Mouse (Mus musculus): ENCODE results near the gene Zmynd8.

Gene Zmynd8

DNA sequence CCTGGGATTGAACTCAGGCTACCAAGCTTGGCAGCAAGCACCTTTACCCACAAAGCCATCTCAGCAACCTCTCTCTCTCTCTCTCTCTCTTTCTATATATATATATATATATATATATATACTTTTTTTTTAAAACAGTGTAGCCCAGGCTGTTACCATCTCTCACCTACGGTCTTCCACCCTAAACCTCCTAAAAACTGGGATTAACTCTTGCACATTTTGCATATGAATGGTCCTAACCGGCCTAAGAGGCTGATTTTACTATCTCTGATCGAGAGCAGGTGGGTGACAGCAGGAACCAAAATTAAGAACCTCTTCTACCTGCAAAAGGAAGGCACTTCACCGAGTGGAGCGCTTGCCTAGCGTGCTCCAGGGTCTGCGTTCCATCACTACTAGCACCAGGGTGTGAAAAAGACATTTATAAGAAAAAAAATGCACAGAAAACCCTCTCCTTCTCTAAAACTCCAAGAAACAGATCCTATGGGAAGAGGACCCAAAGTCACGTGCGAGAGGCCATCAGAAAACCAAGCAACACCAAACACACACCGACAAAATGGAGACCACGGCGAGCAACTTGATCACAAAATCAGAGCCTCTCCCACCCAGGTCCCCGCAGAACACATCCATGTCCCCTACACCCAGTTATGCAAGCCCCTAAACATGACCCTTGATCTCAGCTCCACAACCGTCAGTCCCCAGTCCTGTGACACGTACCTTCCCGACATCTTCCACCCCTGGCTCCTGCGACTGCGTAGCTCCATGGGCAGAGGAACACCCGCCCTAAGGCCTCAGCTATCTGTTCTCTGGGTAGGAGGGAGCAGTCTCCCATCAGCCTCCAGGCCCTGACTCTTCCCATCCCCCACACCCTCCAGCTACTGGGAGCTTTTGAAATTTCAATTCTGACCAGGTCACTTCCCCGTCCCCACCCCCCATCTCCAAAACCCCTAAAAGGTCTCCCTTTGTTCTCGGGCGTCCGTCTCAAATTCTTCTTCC, at the start of gene Zmynd8:
Gene Zmynd8 (minus strand): TSS at position 815 of the 993 bp plus-strand sequence.
- in situ Hi-C loops (cut with MboI, MseI): no loop called here

DNA sequence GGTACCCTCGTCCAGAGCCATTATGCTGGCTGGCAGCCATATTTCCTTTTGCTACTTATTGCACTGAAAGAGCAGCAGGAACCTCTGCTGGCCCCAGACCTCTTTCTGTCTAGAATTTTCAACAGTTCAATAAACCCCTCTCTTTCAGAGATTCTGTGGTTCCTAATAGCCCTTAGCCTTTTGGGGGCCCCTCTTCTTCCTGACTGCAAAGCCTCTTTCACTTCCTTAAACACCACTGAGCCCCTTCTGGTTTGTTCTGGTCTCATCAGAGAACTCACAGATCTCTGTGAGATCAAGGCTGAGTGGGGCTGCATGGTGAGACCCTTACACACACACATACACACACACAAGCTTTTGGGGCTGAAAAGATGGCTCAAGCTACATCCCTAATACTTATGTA, 49.2 kb upstream of the Zmynd8 start:
- in situ Hi-C loops (cut with MboI, MseI): no loop called here

DNA sequence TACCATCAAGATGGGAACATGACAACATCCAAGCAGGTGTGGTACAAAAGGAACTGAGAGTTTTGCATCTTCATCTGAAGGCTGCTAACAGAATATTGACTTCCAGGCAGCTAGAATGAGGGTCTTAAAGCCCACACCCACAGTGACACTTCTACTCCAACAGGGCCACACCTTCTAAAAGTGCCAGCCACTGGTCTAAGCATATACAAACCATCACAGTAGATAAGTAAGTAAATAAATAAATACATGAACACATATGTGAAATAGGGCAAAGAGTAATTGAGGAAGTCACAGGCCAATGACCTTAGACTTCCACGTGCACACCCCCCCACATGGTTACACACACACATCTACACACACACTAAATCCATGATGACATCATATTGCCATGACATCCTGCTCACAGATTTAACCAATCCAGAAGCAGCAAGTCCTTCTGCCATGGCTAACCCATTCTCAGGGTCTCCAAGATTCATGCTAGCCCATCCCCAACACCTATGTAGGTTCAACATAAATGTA, 47.3 kb upstream of the Zmynd8 start:
- in situ Hi-C loops (cut with MboI, MseI): no loop called here

DNA sequence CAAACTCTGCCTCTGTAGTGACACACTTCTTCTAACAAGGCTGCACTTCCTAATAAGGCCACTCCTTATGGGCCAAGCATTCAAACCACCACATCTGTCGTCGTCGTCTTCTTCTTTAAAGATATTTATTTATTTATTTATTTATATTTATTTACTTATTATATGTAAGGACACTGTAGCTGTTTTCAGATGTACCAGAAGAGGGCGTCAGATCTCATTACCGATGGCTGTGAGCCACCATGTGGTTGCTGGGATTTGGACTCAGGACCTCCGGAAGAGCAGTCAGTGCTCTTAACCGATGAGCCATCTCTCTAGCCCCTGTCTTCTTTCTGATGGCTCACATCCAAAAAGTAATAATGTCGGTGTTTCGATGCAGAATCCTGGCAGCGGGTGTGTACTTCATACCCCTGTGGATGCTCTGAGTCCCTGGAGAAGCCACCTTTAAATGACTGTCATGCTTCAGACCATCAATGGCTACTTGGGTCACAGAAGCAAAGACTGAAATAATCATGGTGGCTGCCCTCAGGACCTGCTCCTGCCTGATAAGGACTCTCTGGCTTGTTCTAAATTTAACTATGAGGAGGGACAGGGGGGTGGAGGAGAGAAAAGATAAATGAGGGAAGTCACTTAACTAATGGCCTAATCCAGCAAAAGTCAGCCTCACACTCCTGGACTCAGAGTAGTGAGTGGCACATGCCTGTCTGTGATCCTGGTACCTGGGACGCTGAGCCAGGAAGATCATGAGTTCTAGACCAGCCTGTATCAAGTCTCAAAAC, 45.9 kb upstream of the Zmynd8 start:
- in situ Hi-C loops (cut with MboI, MseI): no loop called here

DNA sequence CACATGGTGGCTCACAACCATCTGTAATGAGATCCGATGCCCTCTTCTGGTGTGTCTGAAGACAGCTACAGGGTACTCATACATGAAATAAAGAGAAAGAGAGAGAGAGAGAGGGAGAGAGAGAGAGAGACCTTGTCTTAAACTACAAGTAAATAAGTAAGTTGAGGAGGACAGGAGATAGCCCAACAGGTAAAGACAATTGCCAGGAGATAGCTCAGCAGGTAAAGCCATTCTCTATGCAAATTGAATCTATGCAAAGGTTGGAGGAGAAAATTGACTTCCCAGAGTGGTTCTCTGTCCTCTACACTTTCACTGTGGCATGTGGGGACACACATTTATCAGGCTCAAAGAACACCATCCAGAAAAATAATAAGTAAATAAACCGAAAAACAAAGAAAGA, 44.3 kb upstream of the Zmynd8 start:
- in situ Hi-C loops (cut with MboI, MseI): no loop called here

DNA sequence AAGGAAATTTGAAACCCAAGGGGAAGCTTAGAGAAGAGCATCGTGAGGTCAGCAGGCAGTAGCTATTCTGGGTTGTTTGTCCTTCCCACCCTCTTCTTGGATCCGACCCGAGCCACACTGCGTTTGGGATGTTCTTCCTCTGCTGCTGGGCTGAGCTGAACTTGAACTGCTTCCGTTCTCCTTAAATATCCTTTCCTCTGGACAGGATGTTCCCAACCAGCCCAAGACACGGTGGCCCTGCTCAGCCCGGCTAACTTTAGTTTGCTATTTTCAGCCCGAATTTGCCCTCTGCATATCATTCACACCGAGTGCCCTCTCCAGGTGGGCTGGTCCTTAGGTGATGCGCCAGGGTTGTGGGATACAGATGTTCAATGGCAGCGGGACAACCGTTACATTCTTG, 37.3 kb upstream of the Zmynd8 start:
- in situ Hi-C loops (cut with MboI, MseI): no loop called here

DNA sequence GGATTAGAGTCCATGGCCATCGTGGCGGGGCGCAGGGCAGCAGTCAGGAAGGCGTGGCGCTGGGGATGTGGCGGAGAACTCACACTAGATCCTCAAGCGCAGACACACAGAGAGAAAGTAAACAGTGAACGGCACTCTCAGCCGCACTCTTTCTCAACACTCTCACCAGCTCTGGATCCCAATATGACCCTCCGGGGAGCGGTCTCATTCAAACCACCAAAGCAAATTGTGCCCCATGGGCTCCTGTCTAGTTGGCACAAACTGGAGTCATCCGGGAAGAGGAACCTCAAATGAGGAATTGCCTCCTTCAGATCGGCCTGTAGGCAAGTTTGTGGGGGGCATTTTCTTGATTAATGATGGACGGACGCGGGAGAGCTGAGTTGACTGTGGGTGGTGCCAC, 28.9 kb upstream of the Zmynd8 start:
- in situ Hi-C loops (cut with MboI, MseI): no loop called here

DNA sequence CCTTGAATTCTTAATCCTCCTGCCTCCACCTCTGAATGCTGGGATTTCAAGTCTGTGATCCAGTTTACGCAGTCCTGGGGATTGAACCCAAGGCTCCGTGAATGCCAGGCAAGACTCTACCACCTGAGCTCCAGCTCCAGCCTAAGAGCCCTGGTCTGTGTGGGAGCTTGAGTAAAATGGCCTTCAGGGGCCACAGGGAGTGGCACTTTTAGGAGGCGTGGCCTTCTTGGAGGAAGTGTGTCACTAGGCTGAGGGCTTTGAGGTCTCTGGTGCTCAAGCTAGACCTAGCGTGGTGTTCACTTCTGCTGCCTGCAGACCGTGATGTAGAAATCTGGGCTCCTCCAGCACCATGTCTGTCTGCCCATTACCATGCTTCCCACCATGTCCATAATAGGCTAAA, 27.4 kb upstream of the Zmynd8 start:
- in situ Hi-C loops (cut with MboI, MseI): no loop called here

DNA sequence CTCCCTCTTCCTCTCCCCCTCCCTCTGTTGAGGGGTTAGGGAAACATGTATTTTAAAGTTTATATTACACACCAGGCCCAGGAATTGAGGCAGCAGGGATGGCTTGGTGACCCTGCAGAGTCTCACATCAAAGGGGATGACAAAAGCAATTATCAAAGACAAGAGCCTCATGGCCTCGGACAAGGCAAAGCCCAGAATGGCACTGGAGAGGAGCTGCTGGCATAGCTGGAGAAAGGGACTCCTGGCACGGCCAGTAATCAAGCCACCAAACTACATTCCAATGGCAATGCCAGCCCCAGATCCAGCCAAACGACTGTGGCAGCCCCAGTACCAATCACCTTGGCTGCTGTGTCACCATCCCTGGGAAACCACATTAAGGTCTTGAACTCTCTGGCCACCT, 26.3 kb upstream of the Zmynd8 start:
- in situ Hi-C loops (cut with MboI, MseI): no loop called here

DNA sequence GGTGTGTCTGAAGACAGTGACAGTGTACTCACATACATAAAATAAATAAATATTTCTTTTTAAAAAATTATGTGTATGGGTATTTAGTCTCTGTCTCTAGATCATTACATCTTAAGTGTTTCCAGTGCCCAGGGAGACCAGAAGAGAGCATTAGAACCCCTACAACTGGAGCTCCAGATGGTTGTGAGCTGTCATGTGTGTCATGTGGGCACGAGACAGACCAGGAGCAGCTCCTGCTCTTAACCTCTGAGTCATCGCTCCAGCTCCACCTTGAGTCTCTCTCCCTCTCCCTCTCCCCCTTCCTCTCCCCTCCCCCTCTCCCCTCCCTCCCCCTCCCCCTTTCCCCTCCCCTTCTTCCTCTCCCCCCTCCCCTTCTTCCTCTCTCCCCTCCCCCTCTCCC, 25.9 kb upstream of the Zmynd8 start:
- in situ Hi-C loops (cut with MboI, MseI): loop anchor here (5.0 kb wide), 1 partner anchor 118 kb away; no protein-coding TSS in a partner anchor

DNA sequence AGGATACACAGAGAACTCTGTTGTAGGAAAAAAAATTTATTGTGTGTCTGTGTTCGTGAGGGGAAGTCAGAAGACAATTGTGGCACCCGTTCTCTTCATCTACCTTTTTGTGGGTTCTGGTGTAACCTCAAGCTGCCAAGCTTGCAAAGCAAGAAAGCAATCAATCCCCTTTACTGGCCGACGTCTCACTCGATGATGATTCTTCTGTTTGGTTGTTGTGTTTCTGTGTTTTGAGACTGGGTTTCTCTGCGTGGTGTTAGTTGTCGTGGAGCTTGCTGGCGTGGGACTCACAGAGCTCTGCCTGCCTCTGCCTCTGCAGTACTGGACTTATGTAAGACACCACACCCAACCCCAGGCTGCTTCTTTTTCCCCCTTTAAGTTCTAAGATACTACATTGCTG, 24.9 kb upstream of the Zmynd8 start:
- in situ Hi-C loops (cut with MboI, MseI): loop anchor here (5.0 kb wide), 1 partner anchor 119 kb away; no protein-coding TSS in a partner anchor

DNA sequence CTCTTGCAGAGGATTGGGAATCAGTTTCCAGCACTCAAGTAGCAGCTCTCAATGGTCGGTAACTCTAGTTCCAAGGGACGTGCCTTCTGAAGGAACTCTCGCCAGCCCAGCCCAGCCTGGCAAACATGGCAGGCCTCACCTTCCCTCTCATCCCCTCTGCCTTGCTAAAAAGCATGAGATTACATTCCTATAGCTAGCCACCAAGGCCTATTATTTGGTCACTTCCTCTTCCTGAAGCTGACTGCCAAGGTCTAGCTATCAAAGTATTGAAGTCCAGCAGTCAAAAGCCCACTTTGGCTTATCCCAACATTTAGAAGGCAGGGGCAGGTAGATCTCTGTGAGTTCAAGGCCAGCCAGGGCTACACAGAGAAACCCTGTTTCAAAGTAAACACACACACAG, 24.2 kb upstream of the Zmynd8 start:
- in situ Hi-C loops (cut with MboI, MseI): loop anchor here (5.0 kb wide), 1 partner anchor 119 kb away; no protein-coding TSS in a partner anchor

DNA sequence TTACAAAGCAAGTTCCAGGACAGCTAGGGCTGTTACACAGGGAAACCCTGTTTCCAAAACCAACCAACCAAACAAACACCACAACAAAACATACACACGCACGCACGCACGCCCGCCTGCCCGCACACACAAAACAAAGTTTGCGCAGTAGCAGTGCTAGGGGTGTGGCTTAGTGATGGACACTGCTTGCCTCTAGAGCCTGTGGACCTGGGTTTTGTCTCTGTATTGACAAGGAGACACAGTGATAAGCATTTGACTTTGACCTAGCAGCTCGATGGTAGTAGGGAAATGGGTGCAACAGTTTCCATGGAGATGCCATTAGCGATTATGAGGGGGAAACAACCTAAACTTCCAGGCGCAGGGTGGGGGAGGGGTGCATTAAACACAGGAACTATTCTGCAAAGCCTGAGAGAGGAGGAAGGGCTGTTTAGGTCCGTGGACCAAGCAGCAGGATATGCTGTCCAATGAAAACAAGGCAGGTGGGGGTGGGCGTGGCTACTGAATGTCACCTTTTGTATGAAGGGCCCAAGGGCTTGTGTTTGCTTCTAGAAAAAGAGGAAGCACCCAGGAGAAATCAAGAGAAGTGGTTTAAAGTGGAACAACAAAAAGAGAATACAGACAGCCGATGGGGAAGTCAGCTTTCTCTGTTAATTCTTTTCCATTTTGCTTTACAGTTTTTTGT, 23.4 kb upstream of the Zmynd8 start:
- in situ Hi-C loops (cut with MboI, MseI): loop anchor here (5.0 kb wide), 1 partner anchor 120 kb away; no protein-coding TSS in a partner anchor

DNA sequence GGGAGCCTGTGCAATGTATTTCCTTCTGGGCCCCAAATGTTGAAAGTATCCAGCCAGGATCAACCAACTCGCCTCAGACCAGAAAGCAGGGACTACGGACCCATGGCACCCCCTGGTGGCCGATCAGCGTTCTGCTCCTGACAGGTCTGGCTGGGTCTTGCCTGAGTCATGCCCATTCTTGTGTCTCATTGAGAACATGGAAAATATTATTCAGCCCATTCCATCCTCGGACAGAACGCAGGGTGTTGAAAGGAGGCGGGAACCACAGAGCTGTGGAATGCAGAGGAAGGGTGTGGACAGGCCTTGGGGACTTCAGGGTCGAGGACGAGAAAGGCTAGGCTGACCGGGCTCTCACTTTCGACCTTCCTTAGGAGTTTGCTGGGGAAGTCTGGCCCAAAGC, 15.5 kb upstream of the Zmynd8 start:
- in situ Hi-C loops (cut with MboI, MseI): loop anchor here (5.0 kb wide), 2 partner anchors 92 to 127 kb away; no protein-coding TSS in a partner anchor

DNA sequence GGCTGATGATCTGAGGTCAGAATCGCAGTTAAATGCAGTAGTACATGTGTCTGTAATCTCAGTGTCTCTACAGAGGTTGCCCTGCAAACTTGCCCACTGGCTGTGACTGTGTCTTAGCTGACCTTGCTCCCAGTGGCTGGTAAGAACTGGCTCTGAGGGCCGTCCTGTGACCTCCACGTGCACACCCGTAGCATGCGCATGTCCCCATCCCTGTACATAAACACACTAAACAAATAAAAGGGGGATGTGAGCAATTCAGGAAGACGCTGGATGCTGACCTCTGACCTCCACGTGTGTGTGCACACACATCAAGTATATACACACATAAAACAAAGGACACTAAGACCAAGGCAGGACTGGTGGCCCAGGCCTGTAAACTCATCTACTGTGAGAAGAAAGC, 14.3 kb upstream of the Zmynd8 start:
- in situ Hi-C loops (cut with MboI, MseI): loop anchor here (5.0 kb wide), 2 partner anchors 91 to 126 kb away; no protein-coding TSS in a partner anchor

DNA sequence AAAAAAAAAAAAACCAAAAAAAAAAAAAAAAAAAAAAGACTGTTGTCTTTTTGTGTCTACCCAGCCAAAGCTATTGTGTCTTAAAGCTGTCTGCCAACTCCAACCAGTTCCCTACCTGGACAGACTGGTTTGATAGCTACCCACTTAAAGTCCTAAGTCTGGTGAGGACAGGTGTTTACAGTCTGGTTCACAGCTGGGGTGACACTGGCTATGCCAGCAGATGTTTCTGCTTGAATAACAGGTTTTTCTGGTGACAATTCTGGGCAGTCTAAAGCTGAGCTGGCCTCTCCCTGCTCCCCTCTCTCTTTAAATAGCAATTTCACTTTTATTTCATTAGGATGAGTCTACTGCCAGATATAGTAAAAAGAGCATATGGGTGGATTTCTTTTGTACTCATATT, 10.9 kb upstream of the Zmynd8 start:
- in situ Hi-C loops (cut with MboI, MseI): loop anchor here (5.0 kb wide), 2 partner anchors 87 to 122 kb away; no protein-coding TSS in a partner anchor

DNA sequence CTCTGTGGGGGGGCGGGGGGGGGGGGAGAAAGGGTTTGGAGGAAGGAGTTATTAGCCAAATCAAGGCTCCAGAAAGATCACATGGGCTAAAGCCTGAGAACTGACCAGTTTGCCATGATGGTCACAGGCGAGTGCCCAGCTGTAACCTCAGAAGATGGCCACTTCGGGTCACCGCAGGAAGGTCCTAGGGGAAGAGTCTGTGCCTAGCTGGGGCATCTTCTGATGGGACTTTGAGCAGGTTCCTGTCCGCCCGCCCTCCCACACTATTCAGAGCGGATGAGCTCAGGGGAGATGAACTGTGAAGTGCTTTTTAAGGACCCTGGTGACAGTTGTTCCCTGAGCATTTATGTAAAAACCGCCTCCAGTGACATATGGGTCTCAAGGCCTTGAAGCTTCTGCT, 8.4 kb upstream of the Zmynd8 start:
- in situ Hi-C loops (cut with MboI, MseI): no loop called here

DNA sequence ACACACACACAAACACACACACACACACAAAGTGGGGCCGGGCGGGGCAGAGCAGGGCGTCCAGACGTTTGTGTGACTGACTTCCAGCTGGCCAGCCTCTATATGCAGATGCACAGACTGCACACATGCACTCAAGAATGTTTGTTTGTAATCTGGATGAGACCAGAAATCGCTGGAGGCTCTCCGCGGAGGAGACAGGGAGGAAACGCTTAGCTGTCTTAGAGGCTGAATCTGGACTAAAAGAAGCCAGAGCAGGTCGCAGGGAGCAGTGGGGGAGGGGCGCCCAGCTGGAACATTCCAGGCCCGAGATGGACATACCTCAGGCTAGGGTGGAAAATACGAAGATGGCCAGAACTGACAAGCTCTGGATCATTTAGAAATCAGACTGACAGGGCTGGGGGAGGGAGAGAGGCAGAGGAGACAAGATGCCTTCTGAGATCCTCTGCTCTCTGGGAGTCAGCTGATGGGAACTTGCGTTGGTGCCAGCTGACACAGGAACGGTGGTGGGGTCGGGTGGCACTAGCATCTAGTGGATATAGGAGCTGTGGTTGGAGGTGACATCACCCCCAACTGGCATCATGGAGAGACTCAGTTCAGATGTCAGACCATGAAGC, 7.6 kb upstream of the Zmynd8 start:
- in situ Hi-C loops (cut with MboI, MseI): no loop called here

DNA sequence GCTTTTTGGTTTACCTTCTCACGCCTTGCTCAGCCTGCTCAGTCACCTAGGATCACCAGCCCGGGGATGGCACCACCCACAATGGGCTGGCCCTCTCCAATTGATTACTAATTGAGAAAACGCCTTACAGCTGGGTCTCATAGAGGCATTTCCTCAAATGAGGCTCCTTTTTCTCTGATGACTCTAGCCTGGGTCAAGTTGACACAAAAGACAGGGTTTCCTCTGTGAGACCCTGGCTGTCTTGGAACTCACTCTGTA, 2.2 kb upstream of the Zmynd8 start:
- in situ Hi-C loops (cut with MboI, MseI): no loop called here

DNA sequence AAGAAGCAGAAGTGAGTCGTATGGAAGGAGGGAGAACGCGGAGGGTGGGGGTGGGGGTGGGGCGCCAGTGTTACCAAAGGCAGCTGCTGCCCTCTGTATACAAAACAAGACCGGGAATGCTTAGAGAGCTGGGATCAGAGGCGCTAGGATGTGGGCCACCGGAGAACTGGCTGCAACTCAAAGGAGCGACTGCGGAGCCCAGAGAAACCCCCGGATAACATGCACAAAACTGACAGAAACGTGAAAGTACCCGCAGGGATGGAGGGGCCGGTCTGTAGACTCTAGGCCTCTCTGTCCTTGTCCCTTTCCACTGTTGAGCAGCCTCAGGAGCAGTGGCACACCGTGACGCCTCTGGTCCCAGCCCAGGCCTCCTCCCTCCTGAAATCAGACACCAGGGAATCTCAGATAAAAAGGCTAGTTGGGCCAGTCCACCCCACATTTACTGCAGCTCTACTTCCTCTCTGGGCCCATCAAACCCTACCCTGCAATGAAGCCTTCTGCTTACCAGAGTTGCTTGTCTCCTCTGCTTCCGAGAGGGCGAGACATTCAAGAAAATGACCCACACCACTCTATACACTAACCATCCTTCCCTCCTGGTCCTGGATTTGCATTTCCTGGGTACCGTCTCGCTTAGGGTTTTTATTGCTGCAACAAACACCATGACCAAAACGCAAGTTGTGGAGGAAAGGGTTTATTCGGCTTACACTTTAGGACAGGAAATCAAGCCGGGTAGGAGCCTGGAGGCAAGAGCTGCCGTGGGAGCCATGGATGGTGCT, 1.7 kb upstream of the Zmynd8 start:
- in situ Hi-C loops (cut with MboI, MseI): no loop called here
